Mouse (Mus musculus) right cerebral cortex, postnatal 10 days (tissue): ENCODE results near the gene Slc25a48.
A peak's percentile ranks its signal among the peaks of the same experiment; 100 is the strongest.

Experiments
- DNase-seq, 2 experiments: peaks; one replicate each; pipeline ENCODE4 v3.0.0; 2021; ENCODE audit warnings: low spot score in 2 of 2

Slc25a48 gene

GRCm38 (mm10) chr13:56449239-56450030 lies 11.3 kb downstream of the Slc25a48 start:
- DNase-seq = peak; percentile 67 to 71

- no peak for DNase-seq
Observed at GRCm38 (mm10) chr13:56450035-56450434, 11.9 kb downstream of the Slc25a48 start.

- no peak for DNase-seq
Observed at GRCm38 (mm10) chr13:56458001-56458400, 19.8 kb downstream of the Slc25a48 start.

- DNase-seq = no peak
Observed at GRCm38 (mm10) chr13:56461460-56461859, 23.3 kb downstream of the Slc25a48 start.

GRCm38 (mm10) chr13:56462791-56463190 lies 24.6 kb downstream of the Slc25a48 start:
- DNase-seq = no peak

- peak; percentile 39 to 45 for DNase-seq
Observed at GRCm38 (mm10) chr13:56463261-56463660, 25.1 kb downstream of the Slc25a48 start.

GRCm38 (mm10) chr13:56463750-56464149 lies 25.6 kb downstream of the Slc25a48 start:
- DNase-seq = no peak

- DNase-seq = no peak
Observed at GRCm38 (mm10) chr13:56467786-56468185, 29.6 kb downstream of the Slc25a48 start.

GRCm38 (mm10) chr13:56468536-56468935 lies 30.4 kb downstream of the Slc25a48 start:
- no peak for DNase-seq

GRCm38 (mm10) chr13:56471211-56471610 lies 33.1 kb downstream of the Slc25a48 start:
- no peak for DNase-seq

- peak; percentile 44 to 57 for DNase-seq
Observed at GRCm38 (mm10) chr13:56471951-56472350, 33.8 kb downstream of the Slc25a48 start.

- no peak for DNase-seq
Observed at GRCm38 (mm10) chr13:56472661-56473060, 34.5 kb downstream of the Slc25a48 start.

GRCm38 (mm10) chr13:56475363-56475762 lies 37.2 kb downstream of the Slc25a48 start:
- peak; percentile 51 to 68 for DNase-seq

GRCm38 (mm10) chr13:56476790-56477189 lies 38.6 kb downstream of the Slc25a48 start:
- DNase-seq = no peak

- peak; percentile 84 to 89 for DNase-seq
Observed at GRCm38 (mm10) chr13:56477271-56477670, 39.1 kb downstream of the Slc25a48 start.

GRCm38 (mm10) chr13:56478027-56478426 lies 39.9 kb downstream of the Slc25a48 start:
- no peak for DNase-seq

GRCm38 (mm10) chr13:56482146-56482545 lies 44.0 kb downstream of the Slc25a48 start, which contains the start of gene Il9:
Gene Il9 (minus strand): TSS chr13:56482246.
- no peak for DNase-seq

- DNase-seq = no peak
Observed at GRCm38 (mm10) chr13:56488012-56488411, 49.9 kb downstream of the Slc25a48 start.

- DNase-seq = no peak
Observed at GRCm38 (mm10) chr13:56494440-56494839, 56.3 kb downstream of the Slc25a48 start.

- no peak for DNase-seq
Observed at GRCm38 (mm10) chr13:56500132-56500531, 62.0 kb downstream of the Slc25a48 start.

GRCm38 (mm10) chr13:56500636-56501035 lies 62.5 kb downstream of the Slc25a48 start:
- DNase-seq = no peak

GRCm38 (mm10) chr13:56501866-56502420 lies 63.8 kb downstream of the Slc25a48 start:
- no peak for DNase-seq

- DNase-seq = no peak
Observed at GRCm38 (mm10) chr13:56506871-56507496, 68.8 kb downstream of the Slc25a48 start.
